Mouse (Mus musculus): ENCODE measurements around the gene Stat5b. TPM values are rescaled to one million over a fixed set of nuclear protein-coding genes. Genes with fewer than 3 reads are reported as not detected.

Gene Stat5b
- polyA plus RNA-seq, 1 experiment from 2014 or later, result 28.1 TPM

- 0 out of 2 replicates have a peak, but pooled peaks cover 3% of the 10 kb centered on the region for H3K9me3 ChIP-seq
- no peak overlapping the region for H3K27ac ChIP-seq
- H3K4me3 ChIP-seq, result no peak overlapping the region
- no peak for ATAC-seq (ENCODE audit: borderline replicate concordance, extremely low read depth, low FRiP score, low TSS enrichment)
- no peak overlapping the region for H3K4me2 ChIP-seq
- no peaks in the 10 kb centered on the region for H3K27me3 ChIP-seq
- H3K4me1 ChIP-seq, result peaks cover 14% of the 10 kb centered on the region
- 60% methylated on average over 9 of the region's 9 CpGs for WGBS
- H3K9ac ChIP-seq, result no peak overlapping the region
- no peaks in the 10 kb centered on the region for H3K36me3 ChIP-seq
These were observed 13.4 kb downstream of the Stat5b start for GRCm38 (mm10) chr11:100836923-100837702.

GRCm38 (mm10) chr11:100833466-100833865 lies 17.1 kb downstream of the Stat5b start:
- no peak overlapping the region for H3K4me2 ChIP-seq
- WGBS, result 60% methylated on average over 7 of the region's 7 CpGs
- no peaks in the 10 kb centered on the region for H3K36me3 ChIP-seq
- H3K9ac ChIP-seq, result no peak overlapping the region
- no peak overlapping the region for H3K4me3 ChIP-seq
- ATAC-seq (ENCODE audit: borderline replicate concordance, extremely low read depth, low FRiP score, low TSS enrichment), result no peak
- H3K9me3 ChIP-seq, result 0 out of 2 replicates have a peak, but pooled peaks cover 3% of the 10 kb centered on the region
- H3K27me3 ChIP-seq, result no peaks in the 10 kb centered on the region
- H3K27ac ChIP-seq, result no peak overlapping the region
- H3K4me1 ChIP-seq, result 0 out of 2 replicates have a peak, but pooled peaks cover 3% of the 10 kb centered on the region

- Histone ChIP-seq H3K4me2 (no peak overlapping the region), H3K4me1 (0 out of 2 replicates have a peak, but pooled peaks cover 3% of the 10 kb centered on the region), H3K27me3 (no peaks in the 10 kb centered on the region), H3K9ac (no peak overlapping the region), H3K27ac (no peak overlapping the region), H3K9me3 (no peaks in the 10 kb centered on the region), H3K36me3 (no peaks in the 10 kb centered on the region), H3K4me3 (no peak overlapping the region)
- no peak for ATAC-seq (ENCODE audit: borderline replicate concordance, extremely low read depth, low FRiP score, low TSS enrichment)
- 73% methylated on average over 10 of the region's 10 CpGs for WGBS
These were observed 19.1 kb downstream of the Stat5b start for GRCm38 (mm10) chr11:100831396-100831795.

GRCm38 (mm10) chr11:100829691-100830090 lies 20.8 kb downstream of the Stat5b start:
- H3K4me1 ChIP-seq, result 0 out of 2 replicates have a peak, but pooled peaks cover 3% of the 10 kb centered on the region
- no peak overlapping the region for H3K4me2 ChIP-seq
- H3K27me3 ChIP-seq, result no peaks in the 10 kb centered on the region
- 76% methylated on average over 12 of the region's 12 CpGs for WGBS
- H3K9ac ChIP-seq, result no peak overlapping the region
- ATAC-seq (ENCODE audit: borderline replicate concordance, extremely low read depth, low FRiP score, low TSS enrichment), result no peak
- no peak overlapping the region for H3K4me3 ChIP-seq
- no peaks in the 10 kb centered on the region for H3K9me3 ChIP-seq
- no peak overlapping the region for H3K27ac ChIP-seq
- H3K36me3 ChIP-seq, result no peaks in the 10 kb centered on the region

GRCm38 (mm10) chr11:100828676-100829151 lies 21.8 kb downstream of the Stat5b start:
- whole genome bisulfite sequencing, result 50% methylated on average over 10 of the region's 10 CpGs
- H3K9ac ChIP-seq, result no peak overlapping the region
- H3K36me3 ChIP-seq, result no peaks in the 10 kb centered on the region
- no peak overlapping the region for H3K27ac ChIP-seq
- no peak overlapping the region for H3K4me3 ChIP-seq
- no peak overlapping the region for H3K4me2 ChIP-seq
- H3K27me3 ChIP-seq, result no peaks in the 10 kb centered on the region
- 0 out of 2 replicates have a peak, but pooled peaks cover 3% of the 10 kb centered on the region for H3K4me1 ChIP-seq
- ATAC-seq (ENCODE audit: borderline replicate concordance, extremely low read depth, low FRiP score, low TSS enrichment), result no peak
- no peaks in the 10 kb centered on the region for H3K9me3 ChIP-seq

- H3K27me3 ChIP-seq, result no peaks in the 10 kb centered on the region
- WGBS, result 75% methylated on average over 13 of the region's 13 CpGs
- no peaks in the 10 kb centered on the region for H3K9me3 ChIP-seq
- H3K4me2 ChIP-seq, result no peak overlapping the region
- no peak overlapping the region for H3K4me3 ChIP-seq
- no peak overlapping the region for H3K9ac ChIP-seq
- H3K4me1 ChIP-seq, result no peaks in the 10 kb centered on the region
- no peak overlapping the region for H3K27ac ChIP-seq
- no peaks in the 10 kb centered on the region for H3K36me3 ChIP-seq
- no peak for ATAC-seq (ENCODE audit: borderline replicate concordance, extremely low read depth, low FRiP score, low TSS enrichment)
These were observed 24.2 kb downstream of the Stat5b start for GRCm38 (mm10) chr11:100826161-100826866.

- Histone ChIP-seq H3K27ac (no peak overlapping the region), H3K27me3 (no peaks in the 10 kb centered on the region), H3K9me3 (no peaks in the 10 kb centered on the region), H3K9ac (no peak overlapping the region), H3K36me3 (no peaks in the 10 kb centered on the region), H3K4me3 (no peak overlapping the region), H3K4me2 (no peak overlapping the region), H3K4me1 (no peaks in the 10 kb centered on the region)
- WGBS, result 75% methylated on average over 9 of the region's 9 CpGs
- no peak for ATAC-seq (ENCODE audit: borderline replicate concordance, extremely low read depth, low FRiP score, low TSS enrichment)
These were observed 25.1 kb downstream of the Stat5b start for GRCm38 (mm10) chr11:100825451-100825850.

GRCm38 (mm10) chr11:100824496-100824895 lies 26.0 kb downstream of the Stat5b start:
- Histone ChIP-seq H3K4me3 (no peak overlapping the region), H3K9me3 (no peaks in the 10 kb centered on the region), H3K27me3 (no peaks in the 10 kb centered on the region), H3K4me1 (no peaks in the 10 kb centered on the region), H3K36me3 (no peaks in the 10 kb centered on the region), H3K9ac (no peak overlapping the region), H3K27ac (no peak overlapping the region), H3K4me2 (no peak overlapping the region)
- no peak for ATAC-seq (ENCODE audit: borderline replicate concordance, extremely low read depth, low FRiP score, low TSS enrichment)
- 72% methylated on average over 7 of the region's 7 CpGs for WGBS

GRCm38 (mm10) chr11:100823543-100824313 lies 26.8 kb downstream of the Stat5b start:
- Histone ChIP-seq H3K36me3 (no peaks in the 10 kb centered on the region), H3K4me2 (no peak overlapping the region), H3K4me3 (no peak overlapping the region), H3K9ac (no peak overlapping the region), H3K27me3 (no peaks in the 10 kb centered on the region), H3K4me1 (no peaks in the 10 kb centered on the region), H3K9me3 (no peaks in the 10 kb centered on the region), H3K27ac (no peak overlapping the region)
- ATAC-seq (ENCODE audit: borderline replicate concordance, extremely low read depth, low FRiP score, low TSS enrichment), result no peak
- 62% methylated on average over 8 of the region's 8 CpGs for WGBS

GRCm38 (mm10) chr11:100822365-100822764 lies 28.2 kb downstream of the Stat5b start:
- Histone ChIP-seq H3K4me3 (no peak overlapping the region), H3K9ac (no peak overlapping the region), H3K27me3 (no peaks in the 10 kb centered on the region), H3K4me1 (peaks cover 4% of the 10 kb centered on the region), H3K9me3 (no peaks in the 10 kb centered on the region), H3K27ac (no peak overlapping the region), H3K4me2 (peak overlapping the region; percentile 36), H3K36me3 (no peaks in the 10 kb centered on the region)
- 37% methylated on average over 12 of the region's 12 CpGs for WGBS
- ATAC-seq (ENCODE audit: borderline replicate concordance, extremely low read depth, low FRiP score, low TSS enrichment), result peak; percentile 49; the same call in 1 of the 2 replicates

GRCm38 (mm10) chr11:100821605-100822220 lies 28.8 kb downstream of the Stat5b start:
- Histone ChIP-seq H3K27me3 (no peaks in the 10 kb centered on the region), H3K36me3 (no peaks in the 10 kb centered on the region), H3K9ac (no peak overlapping the region), H3K27ac (no peak overlapping the region), H3K4me1 (peaks cover 10% of the 10 kb centered on the region), H3K4me3 (no peak overlapping the region), H3K4me2 (no peak overlapping the region), H3K9me3 (no peaks in the 10 kb centered on the region)
- WGBS, result 88% methylated on average over 13 of the region's 13 CpGs
- ATAC-seq (ENCODE audit: borderline replicate concordance, extremely low read depth, low FRiP score, low TSS enrichment), result no peak
